Mouse (Mus musculus) right cerebral cortex, postnatal 14 days (tissue): ENCODE data around the gene Enthd1.
A peak's percentile ranks its signal among the peaks of the same experiment; 100 is the strongest.
"Not testable (repeated sequence)": the region's sequence is repeated elsewhere in the genome, so short reads cannot be mapped to it uniquely, and the experiment has no call there.

Source experiments
- DNase-seq: peaks from one replicate; pipeline ENCODE4 v3.0.0; 2022

Enthd1 gene

GRCm38 (mm10) chr15:80532281-80533072 lies 32.5 kb downstream of the Enthd1 start:
- no peak for DNase-seq

- DNase-seq = no peak
These were observed 33.9 kb downstream of the Enthd1 start for GRCm38 (mm10) chr15:80531026-80531425.

DNA sequence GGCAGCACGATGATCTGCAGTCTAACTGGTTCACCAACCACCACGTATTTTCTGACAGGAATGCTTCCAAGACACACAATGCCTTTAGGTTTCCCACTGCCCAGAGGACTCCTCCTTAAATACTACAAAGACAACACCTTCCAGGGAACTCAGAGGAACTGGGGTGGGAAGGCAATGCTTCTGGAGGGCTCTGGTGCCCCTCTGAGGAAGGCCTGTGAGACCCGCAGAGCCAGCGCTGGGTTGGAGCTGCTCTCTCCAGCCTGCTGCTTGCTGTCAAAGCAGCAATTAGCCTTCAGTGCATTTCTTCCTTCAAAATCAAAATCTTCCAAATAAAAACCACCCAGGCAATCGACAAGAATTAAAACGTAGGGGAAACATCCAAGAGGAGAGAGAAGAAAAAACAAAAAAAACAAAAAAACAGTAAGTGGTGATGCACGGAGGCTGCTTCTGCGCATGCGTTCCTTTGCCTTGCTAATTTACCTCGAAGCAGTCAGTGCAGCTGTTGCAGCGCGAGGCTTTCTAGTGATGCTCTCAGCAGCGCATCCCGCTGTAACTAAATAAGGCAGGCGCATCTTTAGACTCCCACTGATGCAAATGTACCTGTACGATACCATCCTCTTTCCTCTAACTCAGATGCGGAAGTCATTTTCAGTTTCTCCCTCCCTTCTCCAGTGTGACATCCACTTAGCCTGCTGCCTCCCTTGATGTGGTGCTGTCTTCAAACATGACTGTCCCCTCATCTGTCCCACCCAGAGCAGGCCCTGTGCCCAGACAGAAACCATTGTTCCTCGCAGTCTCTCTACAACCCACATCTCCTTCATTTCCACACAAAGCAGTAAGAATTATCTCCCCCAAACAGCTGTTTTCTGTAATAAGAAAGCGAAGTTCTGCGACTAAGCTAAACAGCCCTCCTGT lies 34.7 kb downstream of the Enthd1 start:
- peak; percentile 71 for DNase-seq

DNA sequence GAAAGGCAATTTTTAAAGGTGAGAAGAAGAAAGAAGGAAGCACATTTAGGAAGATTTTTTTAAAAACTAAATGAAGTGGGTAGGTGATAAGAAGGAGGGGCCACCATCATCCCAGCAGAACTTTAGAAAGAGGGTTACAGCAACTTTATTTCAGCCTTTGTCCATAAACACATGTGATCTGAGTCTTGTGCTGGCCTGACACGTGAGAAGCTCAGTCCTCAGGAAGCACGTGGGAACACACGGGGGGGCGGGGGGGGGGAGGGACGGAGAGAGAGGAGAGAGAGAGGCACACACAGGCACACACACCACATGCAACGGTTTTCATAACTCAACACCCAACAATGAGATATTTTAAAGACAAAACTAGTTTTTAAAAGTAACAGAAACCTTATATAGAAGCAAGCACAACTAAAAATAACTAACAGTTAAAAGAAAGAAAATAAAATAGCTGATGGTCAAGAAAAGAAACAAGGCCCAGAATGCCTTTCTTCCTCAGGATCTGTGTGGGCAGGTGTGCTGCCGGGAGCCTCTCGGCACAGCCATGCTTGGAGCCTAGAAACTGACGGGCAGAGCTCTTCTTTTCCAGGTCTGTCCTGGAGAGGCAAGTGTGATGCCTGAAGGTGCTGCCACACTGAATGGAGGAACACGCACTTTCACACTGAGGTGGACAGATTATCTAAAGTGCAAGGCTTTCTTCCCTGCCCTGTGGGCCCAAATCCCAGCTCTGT lies 43.1 kb downstream of the Enthd1 start:
- DNase-seq = no peak

- no peak for DNase-seq
These were observed 45.0 kb downstream of the Enthd1 start for GRCm38 (mm10) chr15:80519931-80520330.

GRCm38 (mm10) chr15:80518567-80519223 lies 46.3 kb downstream of the Enthd1 start:
- no peak for DNase-seq

GRCm38 (mm10) chr15:80517996-80518395 lies 47.0 kb downstream of the Enthd1 start:
- DNase-seq = peak; percentile 47

DNA sequence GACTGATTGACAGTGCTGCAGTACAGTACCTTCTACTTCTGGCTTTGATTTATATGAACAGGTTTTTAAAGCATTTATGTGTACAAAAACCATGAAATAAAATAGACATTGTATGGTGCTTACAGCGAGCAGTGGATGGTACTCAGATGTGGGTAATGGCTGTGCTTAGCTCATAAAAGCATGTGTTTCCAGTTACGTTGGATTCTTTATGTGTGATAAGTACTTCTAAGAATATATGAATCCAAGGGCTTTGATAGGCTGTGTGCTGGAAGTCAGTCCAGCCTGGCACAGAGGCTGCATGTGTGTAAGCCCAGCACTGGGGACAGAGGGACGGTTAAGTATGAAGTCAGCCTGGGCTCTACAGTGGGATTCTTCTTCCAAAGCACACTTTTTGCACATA lies 48.4 kb downstream of the Enthd1 start:
- no peak for DNase-seq

DNA sequence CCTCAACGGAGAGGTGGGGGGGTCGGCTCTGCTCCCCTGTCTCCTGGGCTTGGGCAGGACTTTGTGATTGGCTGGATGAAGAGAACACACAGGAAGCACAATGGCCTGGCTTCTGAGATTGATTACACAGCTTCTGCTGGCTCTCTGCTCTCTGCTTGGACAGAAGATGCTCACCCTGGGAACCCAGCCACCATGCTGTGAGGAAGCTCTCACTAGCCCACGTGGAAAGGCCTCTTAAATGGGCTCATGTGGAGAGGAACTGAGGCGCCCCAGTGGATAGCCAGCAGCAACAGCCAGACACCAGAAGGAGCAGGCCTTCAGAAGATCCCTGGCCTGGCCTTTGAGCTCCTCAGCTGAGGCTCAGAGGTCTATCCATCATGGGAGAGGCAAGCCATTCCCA lies 59.9 kb downstream of the Enthd1 start:
- DNase-seq = no peak

- not testable (repeated sequence) for DNase-seq
These were observed 61.8 kb downstream of the Enthd1 start for GRCm38 (mm10) chr15:80503155-80503554.

DNA sequence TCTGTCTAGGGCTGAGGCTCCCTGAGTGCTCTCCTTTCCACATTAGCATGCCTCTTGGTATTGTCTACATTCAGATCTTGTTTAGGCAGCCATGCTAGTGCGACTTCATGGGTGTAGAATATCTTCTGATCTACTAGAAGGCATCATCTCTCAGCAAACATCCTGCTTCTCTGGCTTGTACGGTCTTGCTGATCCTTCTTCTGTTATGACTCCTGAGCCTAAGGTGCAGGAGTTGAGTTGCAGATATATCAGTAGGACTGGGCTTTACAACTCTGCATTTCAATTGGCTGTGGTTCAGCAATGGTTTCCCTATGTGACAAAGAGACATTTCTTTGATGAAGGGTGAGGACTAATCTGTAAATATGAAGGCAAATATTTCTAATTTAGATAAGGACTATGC lies 62.2 kb downstream of the Enthd1 start:
- DNase-seq = no peak

GRCm38 (mm10) chr15:80501106-80502096 lies 63.6 kb downstream of the Enthd1 start:
- no peak for DNase-seq

DNA sequence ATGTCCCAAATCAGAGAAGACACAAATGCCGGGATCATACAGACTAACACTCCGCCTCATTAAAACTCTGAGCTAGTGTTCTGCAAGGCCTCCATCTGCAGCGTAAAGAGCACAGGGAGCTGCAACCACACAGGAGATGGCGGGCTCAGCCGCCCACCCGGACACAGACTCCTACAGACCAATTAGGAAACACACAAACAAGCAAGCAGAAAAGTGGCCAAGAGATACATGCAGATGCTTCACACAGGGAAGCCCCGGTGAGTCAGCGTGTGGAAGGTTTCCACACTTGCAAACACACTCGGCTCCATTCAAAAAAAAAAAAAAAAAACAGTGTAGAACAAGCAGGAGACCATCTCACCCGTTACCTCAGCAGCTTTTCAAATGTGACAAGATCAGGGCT lies 64.5 kb downstream of the Enthd1 start:
- no peak for DNase-seq

GRCm38 (mm10) chr15:80497733-80498132 lies 67.2 kb downstream of the Enthd1 start:
- DNase-seq = not testable (repeated sequence)

DNA sequence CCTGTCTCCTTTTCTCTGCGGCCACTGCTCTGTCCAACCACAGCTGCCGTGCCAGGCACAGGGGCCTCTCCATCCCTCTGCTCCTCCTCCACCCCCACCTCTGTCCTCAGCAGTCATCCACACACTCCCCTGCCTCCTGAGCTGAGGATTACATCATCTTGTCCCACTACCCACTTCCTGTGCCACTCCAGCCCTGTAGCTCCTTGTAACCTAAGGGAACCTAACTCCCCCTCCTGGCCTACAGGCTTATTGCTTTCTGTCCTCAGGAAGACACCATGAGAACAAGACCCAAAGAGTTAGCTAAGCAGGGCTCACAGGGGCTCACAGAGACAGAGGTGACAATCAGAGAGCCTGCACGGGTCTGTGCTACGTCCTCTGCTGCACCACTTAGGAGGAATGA lies 73.5 kb downstream of the Enthd1 start:
- DNase-seq = no peak

DNA sequence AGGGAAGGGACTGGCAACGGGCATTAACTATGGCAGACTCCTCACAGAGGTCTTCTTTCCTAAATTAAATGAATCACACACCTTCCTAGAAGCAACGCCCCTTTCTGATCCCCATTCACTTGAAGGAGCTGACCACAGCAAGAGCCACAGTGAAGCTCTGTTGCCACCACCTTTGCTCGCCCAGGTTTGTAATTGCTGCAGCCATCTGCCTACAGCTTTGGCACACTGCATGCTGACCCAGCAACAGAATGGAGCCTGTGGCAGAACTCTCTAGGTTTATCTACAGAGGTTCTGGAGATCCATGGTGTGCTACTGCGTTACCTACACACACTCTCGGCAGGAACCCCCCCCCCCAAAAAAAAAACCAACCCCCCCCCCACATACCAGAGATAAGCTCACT lies 74.8 kb downstream of the Enthd1 start:
- no peak for DNase-seq

DNA sequence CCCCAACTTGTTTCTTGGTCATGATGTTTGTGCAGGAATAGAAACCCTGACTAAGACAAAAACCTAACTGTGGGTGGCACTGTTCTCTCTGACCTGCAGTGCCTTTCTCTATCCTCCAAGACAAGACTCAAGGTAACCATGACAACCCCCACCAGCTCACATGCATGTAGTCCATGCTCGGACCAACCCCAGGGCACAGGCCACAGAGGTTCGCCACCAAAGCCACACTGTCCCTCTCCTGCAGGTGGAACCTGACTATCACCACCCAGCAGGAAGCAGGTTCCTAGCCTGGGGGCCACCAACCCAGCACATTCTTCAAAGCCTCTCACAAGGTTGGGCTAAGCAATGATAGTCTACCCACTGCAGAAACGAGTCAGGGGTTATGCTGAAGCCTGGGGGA lies 76.3 kb downstream of the Enthd1 start:
- no peak for DNase-seq

- DNase-seq = no peak
These were observed 79.4 kb downstream of the Enthd1 start for GRCm38 (mm10) chr15:80485601-80486000.

DNA sequence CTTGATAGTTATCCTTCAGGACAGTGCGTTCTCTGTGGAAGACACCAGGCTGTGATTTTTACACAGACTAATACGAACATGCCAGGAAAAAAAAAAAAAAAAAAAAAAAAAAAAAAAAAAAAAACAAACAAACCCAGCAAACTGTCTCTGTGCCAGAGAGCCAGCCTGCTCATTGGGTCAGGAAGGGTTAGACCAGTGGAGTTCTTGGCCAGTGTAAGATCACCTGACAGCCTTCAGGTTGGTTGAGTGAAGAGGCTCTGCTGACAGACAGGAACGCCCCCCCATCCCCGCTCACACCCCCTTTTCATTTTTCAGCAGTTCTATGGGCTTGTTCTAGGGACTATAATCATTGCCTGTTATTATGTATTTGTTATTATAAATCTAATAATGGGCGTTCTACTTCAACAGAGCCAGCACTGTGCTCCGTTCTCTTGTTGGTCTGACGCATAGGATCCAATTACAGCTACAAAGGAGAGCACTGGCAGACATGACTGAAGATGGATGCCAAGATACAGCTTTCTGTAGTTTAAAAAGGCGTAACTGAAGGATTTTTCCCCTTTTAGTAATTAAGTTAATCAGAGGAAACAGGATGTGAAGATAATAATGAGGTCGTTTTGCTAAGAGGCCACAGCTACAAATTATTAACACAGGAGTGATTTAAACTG lies 81.8 kb downstream of the Enthd1 start:
- DNase-seq = no peak

- DNase-seq = no peak
These were observed 82.6 kb downstream of the Enthd1 start for GRCm38 (mm10) chr15:80482348-80482747.
